Mouse (Mus musculus) liver, postnatal 0 days (tissue): ENCODE measurements at regions not wholly inside any gene's neighbourhood (a gene's known extent, or its start where the extent isn't known, plus 50 kb on each side); places are given as distances from the start of the nearest gene placed in this dataset.

Source experiments
- ATAC-seq: fragments of 200-750 bp; cut with Nextera tagmentation; 2 replicates; pipeline ENCODE4 v1.8.0; 2017; ENCODE audit warnings: mild to moderate bottlenecking, moderate library complexity
- DNase-seq: peaks from one replicate; pipeline ENCODE4 v3.0.0-alpha.2; 2016
- H3K27ac ChIP-seq: fragments of 300-500 bp; sonication (generic); 2 replicates; pipeline ENCODE4 v1.5.1; 2014; ENCODE audit warnings: antibody characterized with exemption, moderate library complexity, mild to moderate bottlenecking, low read depth
- H3K27me3 ChIP-seq: fragments of 300-500 bp; sonication (generic); 2 replicates; pipeline ENCODE4 v1.6.1; 2014; ENCODE audit warnings: low read length, control low read depth, mixed read lengths; ENCODE audit not compliant: insufficient read depth
- H3K36me3 ChIP-seq: fragments of 300-500 bp; sonication (generic); replicated peaks from 2 replicates; pipeline ENCODE4 v1.6.1; 2014; ENCODE audit warnings: mild to moderate bottlenecking, control low read depth, low read length, moderate library complexity, mixed read lengths; ENCODE audit not compliant: insufficient read depth
- H3K4me1 ChIP-seq: fragments of 300-500 bp; sonication (generic); 2 replicates; pipeline ENCODE4 v1.6.1; 2014; ENCODE audit warnings: antibody characterized with exemption, mild to moderate bottlenecking, control low read depth; ENCODE audit not compliant: insufficient read depth
- H3K4me2 ChIP-seq: fragments of 300-500 bp; sonication (generic); 2 replicates; pipeline ENCODE4 v1.6.1; 2014; ENCODE audit warnings: low read depth, mild to moderate bottlenecking, low read length, moderate library complexity, mixed read lengths
- H3K4me3 ChIP-seq: fragments of 300-500 bp; sonication (generic); 2 replicates; pipeline ENCODE4 v1.5.1; 2014; ENCODE audit warnings: low read depth, low read length
- H3K9ac ChIP-seq: fragments of 300-500 bp; sonication (generic); replicated peaks from 2 replicates; pipeline ENCODE4 v1.6.1; 2014; ENCODE audit warnings: mild to moderate bottlenecking, moderate library complexity
- H3K9me3 ChIP-seq: fragments of 300-500 bp; sonication (generic); 2 replicates; pipeline ENCODE4 v1.6.1; 2016; ENCODE audit warnings: mild to moderate bottlenecking, control low read depth, low read length, mixed read lengths
- CTCF ChIP-seq: sonication (generic); IDR thresholded peaks from 2 replicates; pipeline ENCODE4 v1.5.1; 2016; ENCODE audit warnings: antibody characterized with exemption, low read depth
- EP300 ChIP-seq: IDR thresholded peaks from 2 replicates; pipeline ENCODE4 v1.6.1; 2016; ENCODE audit warnings: antibody characterized with exemption, low read depth, mild to moderate bottlenecking
- WGBS: fragments of 180-500 bp; shearing (Covaris S2); extraction: QIAGEN DNeasy Blood & Tissue Kit; methylation state at CpG from one replicate; pipeline ENCODE4 v1.1.7; 2014; ENCODE audit not compliant: insufficient replicate concordance; 5-methylcytosine and 5-hydroxymethylcytosine counted together

DNA sequence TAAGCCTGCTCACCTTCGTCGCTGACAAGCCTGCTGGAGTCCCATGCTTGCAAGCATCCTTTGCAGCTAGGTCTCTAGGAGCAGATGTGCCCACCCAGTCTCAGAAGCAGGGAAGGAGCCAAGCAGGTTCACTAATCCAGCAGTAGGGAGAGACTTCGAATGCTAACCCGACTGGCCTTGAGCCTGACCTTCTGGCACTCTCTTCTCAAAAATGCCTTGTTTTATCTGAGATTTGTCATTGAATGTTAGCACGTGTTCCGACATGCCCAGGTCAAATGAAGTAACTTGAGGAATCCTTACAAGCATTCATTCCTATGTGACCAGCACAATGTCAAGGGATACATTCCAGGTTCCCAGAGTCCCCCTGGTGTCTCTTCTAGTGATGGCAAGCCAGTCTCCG lies 105.9 kb upstream of the Tmem189 start:
- no peaks in the 10 kb centered on the region for H3K9me3 ChIP-seq
- DNase-seq (no peak), ATAC-seq (no peak)
- no peak overlapping the region for H3K4me2 ChIP-seq
- 72% methylated on average over 7 of the region's 7 CpGs for WGBS
- peaks cover 11% of the 10 kb centered on the region for H3K4me1 ChIP-seq
- no peak overlapping the region for H3K27ac ChIP-seq
- no peak overlapping the region for H3K9ac ChIP-seq
- H3K27me3 ChIP-seq: no peaks in the 10 kb centered on the region
- no peak overlapping the region for H3K4me3 ChIP-seq
- TF ChIP-seq EP300 (no peak), CTCF (no peak)
- H3K36me3 ChIP-seq: no peaks in the 10 kb centered on the region

DNA sequence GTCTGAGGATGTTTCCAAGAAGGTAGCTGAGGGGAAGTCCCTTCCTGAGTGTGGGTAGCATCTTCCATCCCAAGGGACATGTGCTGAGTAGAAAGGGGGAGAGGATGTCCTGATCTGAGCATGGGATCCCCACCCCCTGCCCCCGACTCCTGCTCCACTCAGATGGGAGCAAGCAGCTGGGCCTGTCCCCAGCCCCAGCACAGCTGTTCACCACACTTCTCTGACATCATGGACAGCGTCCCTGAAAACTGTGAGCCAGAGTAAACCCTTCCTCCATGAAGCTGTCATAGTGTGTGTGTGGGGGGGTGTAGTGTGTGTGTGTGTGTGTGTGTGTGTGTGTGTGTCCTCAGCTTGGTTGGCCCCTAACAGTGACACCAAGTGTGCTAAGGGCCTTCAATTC lies 104.3 kb upstream of the Tmem189 start:
- no peak overlapping the region for H3K9ac ChIP-seq
- 74% methylated on average over 2 of the region's 2 CpGs for WGBS
- no peak overlapping the region for H3K4me3 ChIP-seq
- no peaks in the 10 kb centered on the region for H3K27me3 ChIP-seq
- no peak overlapping the region for H3K4me2 ChIP-seq
- TF ChIP-seq CTCF (no peak), EP300 (no peak)
- no peak overlapping the region for H3K27ac ChIP-seq
- ATAC-seq: no peak
- no peak for DNase-seq
- H3K4me1 ChIP-seq: peaks cover 1% of the 10 kb centered on the region
- no peaks in the 10 kb centered on the region for H3K36me3 ChIP-seq
- no peaks in the 10 kb centered on the region for H3K9me3 ChIP-seq

DNA sequence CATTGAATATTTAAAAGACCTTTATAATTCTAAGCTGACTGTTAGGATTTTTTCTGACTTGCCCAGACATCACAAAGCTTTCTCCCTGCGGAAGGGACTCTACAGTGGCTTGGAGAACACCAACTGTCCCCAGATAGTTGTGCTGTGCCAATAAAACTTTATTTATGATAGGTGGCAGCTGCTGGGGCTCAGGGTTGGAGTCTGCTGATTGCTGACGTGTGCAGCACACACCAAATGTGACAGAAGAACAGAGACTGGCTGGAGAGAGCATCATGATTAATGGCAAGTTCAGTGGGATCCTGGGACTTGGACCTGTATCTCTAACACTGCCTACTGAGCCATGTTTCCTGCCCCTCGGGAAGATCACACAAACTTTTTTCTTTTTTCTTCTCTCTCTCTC lies 103.1 kb upstream of the Tmem189 start:
- TF ChIP-seq EP300 (no peak), CTCF (no peak)
- Histone ChIP-seq H3K4me2 (no peak overlapping the region), H3K4me1 (no peaks in the 10 kb centered on the region), H3K36me3 (no peaks in the 10 kb centered on the region), H3K4me3 (no peak overlapping the region), H3K9me3 (no peaks in the 10 kb centered on the region), H3K9ac (no peak overlapping the region), H3K27me3 (no peaks in the 10 kb centered on the region), H3K27ac (no peak overlapping the region)
- DNase-seq (no peak), ATAC-seq (no peak)
- WGBS: 43% methylated on average over 3 of the region's 3 CpGs

DNA sequence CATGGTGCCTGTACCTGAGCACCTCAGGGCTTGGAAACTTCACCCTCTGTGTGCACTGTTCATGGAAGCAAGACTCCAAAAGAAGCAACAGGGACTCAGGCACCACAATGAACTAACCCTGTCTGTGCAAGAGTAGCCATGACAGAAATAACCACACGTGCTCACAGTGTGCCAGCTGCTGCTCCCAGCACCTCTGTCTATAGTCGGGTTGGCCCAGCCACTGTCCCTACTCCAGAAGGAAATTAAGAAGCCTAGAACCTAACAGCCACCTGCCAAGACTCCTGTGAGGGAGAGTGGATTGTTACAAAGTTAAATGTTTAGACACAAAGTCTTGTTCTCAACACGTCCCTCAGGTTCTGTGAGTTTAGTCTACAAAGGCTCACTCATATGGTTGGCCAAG lies 102.7 kb upstream of the Tmem189 start:
- WGBS: 53% methylated on average over 3 of the region's 3 CpGs
- no peak overlapping the region for H3K4me3 ChIP-seq
- H3K27me3 ChIP-seq: no peaks in the 10 kb centered on the region
- no peaks in the 10 kb centered on the region for H3K36me3 ChIP-seq
- H3K4me1 ChIP-seq: no peaks in the 10 kb centered on the region
- TF ChIP-seq EP300 (no peak), CTCF (no peak)
- no peak overlapping the region for H3K9ac ChIP-seq
- H3K9me3 ChIP-seq: no peaks in the 10 kb centered on the region
- ATAC-seq (no peak), DNase-seq (no peak)
- H3K27ac ChIP-seq: no peak overlapping the region
- no peak overlapping the region for H3K4me2 ChIP-seq

DNA sequence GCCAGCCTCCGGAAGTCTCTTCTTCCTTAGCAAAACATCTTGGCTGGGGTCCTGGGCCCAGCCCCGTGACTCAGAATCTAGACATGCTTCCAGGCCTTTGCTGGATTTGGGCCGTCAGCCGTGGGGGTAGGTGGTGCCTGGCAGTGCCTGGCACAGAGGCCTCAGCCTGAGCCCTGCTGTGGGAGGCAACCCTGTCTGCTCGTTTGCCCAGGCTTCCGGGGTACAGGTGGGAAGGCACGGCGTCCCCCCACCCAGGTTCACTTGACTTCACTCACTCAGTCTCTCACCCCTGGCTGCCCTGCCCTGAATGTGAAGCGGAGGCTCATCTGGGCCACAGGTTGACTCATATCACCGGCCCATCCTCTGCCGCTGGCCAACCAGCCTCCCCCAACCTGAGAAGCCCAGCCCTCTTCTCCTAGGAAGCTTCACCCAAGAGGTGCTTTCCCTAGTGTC lies 99.9 kb upstream of the Tmem189 start:
- H3K9me3 ChIP-seq: no peaks in the 10 kb centered on the region
- TF ChIP-seq CTCF (no peak), EP300 (no peak)
- no peak overlapping the region for H3K4me2 ChIP-seq
- no peaks in the 10 kb centered on the region for H3K4me1 ChIP-seq
- H3K4me3 ChIP-seq: no peak overlapping the region
- no peak overlapping the region for H3K27ac ChIP-seq
- H3K9ac ChIP-seq: no peak overlapping the region
- 75% methylated on average over 11 of the region's 11 CpGs for WGBS
- ATAC-seq: peak; percentile 35; the same call in 1 of the 2 replicates
- no peaks in the 10 kb centered on the region for H3K36me3 ChIP-seq
- no peaks in the 10 kb centered on the region for H3K27me3 ChIP-seq
- DNase-seq: no peak

DNA sequence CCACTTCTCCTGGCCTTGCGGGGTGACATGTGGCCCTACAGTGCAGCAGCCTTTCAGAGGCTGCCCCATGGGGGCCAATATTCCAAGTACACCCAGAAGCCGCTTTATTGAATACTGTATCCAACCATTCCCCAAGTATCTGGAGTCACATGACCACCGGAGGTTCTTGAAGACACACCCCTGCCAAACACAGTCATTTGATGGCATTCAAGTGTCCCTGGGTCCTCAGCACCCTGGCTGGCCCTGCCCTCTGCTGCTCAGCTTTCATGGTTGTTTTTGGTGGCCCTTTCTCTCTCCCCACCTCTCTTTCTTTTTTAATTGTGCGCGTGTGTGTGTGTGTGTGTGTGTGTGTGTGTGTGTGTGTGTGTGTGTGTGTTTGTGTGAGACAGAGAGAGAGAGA lies 97.3 kb upstream of the Tmem189 start:
- 83% methylated on average over 3 of the region's 5 CpGs for WGBS
- H3K9me3 ChIP-seq: no peaks in the 10 kb centered on the region
- no peak for ATAC-seq
- H3K4me3 ChIP-seq: no peak overlapping the region
- TF ChIP-seq CTCF (no peak), EP300 (no peak)
- no peak overlapping the region for H3K4me2 ChIP-seq
- H3K27me3 ChIP-seq: no peaks in the 10 kb centered on the region
- H3K36me3 ChIP-seq: no peaks in the 10 kb centered on the region
- peaks cover 13% of the 10 kb centered on the region for H3K4me1 ChIP-seq
- no peak overlapping the region for H3K27ac ChIP-seq
- no peak for DNase-seq
- no peak overlapping the region for H3K9ac ChIP-seq

DNA sequence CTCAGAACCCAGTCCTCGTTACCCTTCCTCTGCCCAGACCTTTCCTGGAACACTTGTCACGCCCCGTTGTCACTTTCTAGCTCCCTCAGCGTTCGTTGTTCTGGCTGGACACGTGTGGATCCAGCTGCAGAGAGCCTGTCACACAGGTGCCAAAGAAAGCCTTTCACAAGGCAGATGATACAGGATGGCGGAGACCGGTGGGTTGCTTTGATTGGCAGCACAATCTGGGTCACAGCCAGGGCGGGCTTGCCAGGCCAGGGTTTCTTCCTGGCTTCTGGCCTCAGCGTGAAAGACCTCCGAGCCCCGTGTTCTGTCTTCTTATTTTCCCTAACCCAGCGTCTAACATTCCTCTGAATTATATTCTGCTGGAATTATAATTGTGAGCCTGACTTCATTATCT lies 94.7 kb upstream of the Tmem189 start:
- H3K9ac ChIP-seq: no peak overlapping the region
- DNase-seq (no peak), ATAC-seq (no peak)
- no peaks in the 10 kb centered on the region for H3K27me3 ChIP-seq
- no peak overlapping the region for H3K27ac ChIP-seq
- no peak overlapping the region for H3K4me2 ChIP-seq
- H3K4me3 ChIP-seq: no peak overlapping the region
- H3K4me1 ChIP-seq: peaks cover 20% of the 10 kb centered on the region
- H3K9me3 ChIP-seq: no peaks in the 10 kb centered on the region
- H3K36me3 ChIP-seq: no peaks in the 10 kb centered on the region
- TF ChIP-seq CTCF (no peak), EP300 (no peak)
- WGBS: 84% methylated on average over 13 of the region's 13 CpGs
